Mouse (Mus musculus): ENCODE measurements at regions not wholly inside any gene's neighbourhood (a gene's known extent, or its start where the extent isn't known, plus 50 kb on each side); places are given as distances from the start of the nearest gene placed in this dataset.
"Not testable (repeated sequence)": the region's sequence is repeated elsewhere in the genome, so short reads cannot be mapped to it uniquely, and the experiment has no call there.

DNA sequence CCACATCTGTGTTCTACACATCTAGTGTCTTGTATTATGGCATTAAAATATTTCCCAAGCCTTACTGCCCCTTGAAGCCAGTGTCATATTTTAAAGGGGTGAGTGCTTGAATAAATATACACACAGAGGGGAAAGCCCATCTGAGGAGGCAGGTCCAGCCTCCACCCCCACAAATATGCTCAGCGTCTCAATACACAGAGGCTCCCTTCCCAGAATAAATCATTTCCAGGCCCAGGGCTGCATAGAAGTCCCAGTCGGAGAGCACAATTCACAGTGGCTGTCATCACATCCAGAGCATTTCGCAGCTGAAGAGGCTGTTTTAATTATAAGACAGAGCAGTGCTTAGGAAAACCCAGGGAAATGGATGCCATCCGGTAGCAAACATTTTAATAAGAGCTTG is 118.8 kb upstream of the Mpdz start:
- ATAC-seq (ENCODE audit: insufficient number of reproducible peaks, low FRiP score, low TSS enrichment, low read depth) (no peak), DNase-seq (ENCODE audit: low spot score) (peak; percentile 49)
- H3K27ac ChIP-seq (replicated peaks; ENCODE audit: low read depth, low read length) = no peak overlapping the region
- H3K27me3 ChIP-seq (ENCODE audit: control insufficient read depth, insufficient read depth, low read length) = no peaks in the 10 kb centered on the region
- H3K36me3 ChIP-seq (ENCODE audit: control insufficient read depth, insufficient read depth, low read length) = no peaks in the 10 kb centered on the region
- no peak overlapping the region for H3K4me2 ChIP-seq (ENCODE audit: low read depth, severe bottlenecking)
- no peak overlapping the region for H3K4me3 ChIP-seq (ENCODE audit: low read depth, low read length)
- H3K9ac ChIP-seq (ENCODE audit: low read length) = no peak overlapping the region
- WGBS = 12% methylated on average over 4 of the region's 4 CpGs
- peaks cover 9% of the 10 kb centered on the region; the same call in 1 of the 2 replicates for H3K4me1 ChIP-seq (ENCODE audit: control insufficient read depth, insufficient read depth, low read length)
- H3K9me3 ChIP-seq (ENCODE audit: control insufficient read depth, low read length) = no peaks in the 10 kb centered on the region

DNA sequence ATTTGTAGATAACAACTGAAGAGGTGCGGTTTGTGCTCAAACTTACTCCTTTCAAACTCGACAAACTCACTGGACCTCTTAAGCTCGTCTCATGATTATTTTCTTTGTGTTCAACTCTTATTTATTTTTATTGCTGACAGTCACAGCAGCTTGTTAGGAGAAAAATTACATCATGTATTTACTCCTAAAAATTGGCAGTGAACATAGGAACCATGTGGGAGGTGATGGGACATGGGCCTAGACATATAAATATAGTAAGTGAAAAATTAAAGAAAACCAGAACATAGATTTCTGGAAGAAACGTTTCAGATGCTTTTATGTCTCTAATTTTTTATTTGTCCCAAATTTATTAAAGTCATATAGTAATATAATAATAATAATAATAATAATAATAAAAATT is 108.2 kb upstream of the Mpdz start:
- no peak for ATAC-seq (ENCODE audit: insufficient number of reproducible peaks, low FRiP score, low TSS enrichment, low read depth)
- no peak overlapping the region for H3K9ac ChIP-seq (ENCODE audit: low read length)
- no peak overlapping the region for H3K4me2 ChIP-seq (ENCODE audit: low read depth, severe bottlenecking)
- 85% methylated on average over 4 of the region's 4 CpGs for WGBS
- H3K36me3 ChIP-seq (ENCODE audit: control insufficient read depth, insufficient read depth, low read length) = no peaks in the 10 kb centered on the region
- no peak for DNase-seq (ENCODE audit: low spot score)
- no peak overlapping the region for H3K27ac ChIP-seq (replicated peaks; ENCODE audit: low read depth, low read length)
- H3K27me3 ChIP-seq (ENCODE audit: control insufficient read depth, insufficient read depth, low read length) = no peaks in the 10 kb centered on the region
- H3K4me3 ChIP-seq (ENCODE audit: low read depth, low read length) = no peak overlapping the region
- no peaks in the 10 kb centered on the region for H3K9me3 ChIP-seq (ENCODE audit: control insufficient read depth, low read length)
- no peaks in the 10 kb centered on the region for H3K4me1 ChIP-seq (ENCODE audit: control insufficient read depth, insufficient read depth, low read length)

DNA sequence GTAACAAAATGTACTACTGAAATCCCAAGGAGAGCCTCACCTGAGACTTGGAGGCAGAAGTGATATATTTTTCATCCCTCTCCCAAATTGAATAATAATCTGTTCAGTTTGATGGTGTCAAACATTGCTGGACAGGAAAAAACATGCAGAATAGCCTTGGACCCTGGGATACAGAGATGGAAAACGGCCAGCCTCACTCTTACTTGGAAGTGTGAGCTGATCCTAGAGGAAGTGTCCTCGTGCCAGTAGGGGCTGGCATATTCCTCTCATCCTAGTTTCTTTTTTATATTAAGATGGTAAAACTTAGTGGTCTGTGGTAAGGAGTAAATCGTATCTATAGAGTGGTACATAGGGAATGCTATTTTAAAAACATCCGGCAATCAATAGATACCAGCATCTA is 107.6 kb upstream of the Mpdz start:
- Histone ChIP-seq H3K9me3 (ENCODE audit: control insufficient read depth, low read length) (no peaks in the 10 kb centered on the region), H3K27me3 (ENCODE audit: control insufficient read depth, insufficient read depth, low read length) (no peaks in the 10 kb centered on the region), H3K4me2 (ENCODE audit: low read depth, severe bottlenecking) (no peak overlapping the region), H3K36me3 (ENCODE audit: control insufficient read depth, insufficient read depth, low read length) (no peaks in the 10 kb centered on the region), H3K27ac (replicated peaks; ENCODE audit: low read depth, low read length) (no peak overlapping the region), H3K9ac (ENCODE audit: low read length) (no peak overlapping the region), H3K4me1 (ENCODE audit: control insufficient read depth, insufficient read depth, low read length) (no peaks in the 10 kb centered on the region), H3K4me3 (ENCODE audit: low read depth, low read length) (no peak overlapping the region)
- no peak for DNase-seq (ENCODE audit: low spot score)
- WGBS = 91% methylated on average over 4 of the region's 4 CpGs
- ATAC-seq (ENCODE audit: insufficient number of reproducible peaks, low FRiP score, low TSS enrichment, low read depth) = no peak

DNA sequence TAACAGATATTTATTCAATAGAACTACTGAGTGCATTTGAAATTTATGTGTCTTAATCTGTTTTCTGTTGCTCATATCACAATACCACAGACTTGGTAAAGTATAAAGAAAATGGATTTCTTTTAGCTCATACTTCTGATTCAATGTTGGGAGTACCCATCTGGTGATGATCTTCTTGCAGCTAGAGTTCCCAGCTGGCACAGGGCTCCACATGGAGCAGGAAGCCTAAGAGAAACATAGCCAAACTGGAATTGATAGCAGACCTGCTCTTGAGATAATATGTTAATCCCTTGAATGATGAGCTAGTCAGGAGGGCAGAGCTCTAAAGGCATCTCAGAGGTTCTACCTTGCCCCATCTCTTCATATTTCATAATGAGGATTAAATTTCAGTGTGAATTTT is 97.9 kb upstream of the Mpdz start:
- DNase-seq (ENCODE audit: low spot score) (no peak), ATAC-seq (ENCODE audit: insufficient number of reproducible peaks, low FRiP score, low TSS enrichment, low read depth) (no peak)
- no peak overlapping the region for H3K27ac ChIP-seq (replicated peaks; ENCODE audit: low read depth, low read length)
- no peaks in the 10 kb centered on the region for H3K27me3 ChIP-seq (ENCODE audit: control insufficient read depth, insufficient read depth, low read length)
- no peak overlapping the region for H3K4me2 ChIP-seq (ENCODE audit: low read depth, severe bottlenecking)
- no peaks in the 10 kb centered on the region for H3K9me3 ChIP-seq (ENCODE audit: control insufficient read depth, low read length)
- no peaks in the 10 kb centered on the region for H3K4me1 ChIP-seq (ENCODE audit: control insufficient read depth, insufficient read depth, low read length)
- H3K36me3 ChIP-seq (ENCODE audit: control insufficient read depth, insufficient read depth, low read length) = no peaks in the 10 kb centered on the region
- no peak overlapping the region for H3K4me3 ChIP-seq (ENCODE audit: low read depth, low read length)
- H3K9ac ChIP-seq (ENCODE audit: low read length) = no peak overlapping the region

- H3K36me3 ChIP-seq (ENCODE audit: control insufficient read depth, insufficient read depth, low read length) = no peaks in the 10 kb centered on the region
- no peak overlapping the region for H3K4me2 ChIP-seq (ENCODE audit: low read depth, severe bottlenecking)
- H3K4me3 ChIP-seq (ENCODE audit: low read depth, low read length) = no peak overlapping the region
- H3K27ac ChIP-seq (replicated peaks; ENCODE audit: low read depth, low read length) = no peak overlapping the region
- H3K9ac ChIP-seq (ENCODE audit: low read length) = no peak overlapping the region
- 91% methylated on average over 3 of the region's 3 CpGs for WGBS
- DNase-seq (ENCODE audit: low spot score) = no peak
- H3K9me3 ChIP-seq (ENCODE audit: control insufficient read depth, low read length) = no peaks in the 10 kb centered on the region
- H3K4me1 ChIP-seq (ENCODE audit: control insufficient read depth, insufficient read depth, low read length) = no peaks in the 10 kb centered on the region
- no peak for ATAC-seq (ENCODE audit: insufficient number of reproducible peaks, low FRiP score, low TSS enrichment, low read depth)
- no peaks in the 10 kb centered on the region for H3K27me3 ChIP-seq (ENCODE audit: control insufficient read depth, insufficient read depth, low read length)
Measured at GRCm38 (mm10) chr4:81539551-81539950, 96.9 kb upstream of the Mpdz start.

DNA sequence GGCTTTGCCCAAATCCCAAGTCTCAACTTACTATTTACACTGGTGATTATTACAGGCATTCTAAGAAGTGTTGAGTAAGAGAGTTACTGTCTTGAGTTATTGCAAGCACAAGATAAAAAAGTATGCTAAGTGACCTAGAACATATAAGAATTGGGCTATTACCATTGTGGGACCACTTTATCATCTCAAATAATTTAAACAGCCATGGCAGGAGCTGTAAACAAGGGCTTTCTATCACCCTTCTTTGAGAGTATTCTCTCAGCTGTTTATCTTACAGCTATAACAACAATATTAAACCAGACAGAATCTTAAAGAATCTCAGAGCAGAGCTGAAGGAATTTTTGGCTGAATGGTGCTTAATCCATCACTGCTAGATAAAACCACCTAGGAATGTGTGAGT is 94.2 kb upstream of the Mpdz start:
- DNase-seq (ENCODE audit: low spot score) = no peak
- no peaks in the 10 kb centered on the region for H3K27me3 ChIP-seq (ENCODE audit: control insufficient read depth, insufficient read depth, low read length)
- H3K4me1 ChIP-seq (ENCODE audit: control insufficient read depth, insufficient read depth, low read length) = no peaks in the 10 kb centered on the region
- no peak overlapping the region for H3K9ac ChIP-seq (ENCODE audit: low read length)
- ATAC-seq (ENCODE audit: insufficient number of reproducible peaks, low FRiP score, low TSS enrichment, low read depth) = no peak
- no peaks in the 10 kb centered on the region for H3K9me3 ChIP-seq (ENCODE audit: control insufficient read depth, low read length)
- no peak overlapping the region for H3K27ac ChIP-seq (replicated peaks; ENCODE audit: low read depth, low read length)
- H3K36me3 ChIP-seq (ENCODE audit: control insufficient read depth, insufficient read depth, low read length) = no peaks in the 10 kb centered on the region
- H3K4me3 ChIP-seq (ENCODE audit: low read depth, low read length) = no peak overlapping the region
- no peak overlapping the region for H3K4me2 ChIP-seq (ENCODE audit: low read depth, severe bottlenecking)

DNA sequence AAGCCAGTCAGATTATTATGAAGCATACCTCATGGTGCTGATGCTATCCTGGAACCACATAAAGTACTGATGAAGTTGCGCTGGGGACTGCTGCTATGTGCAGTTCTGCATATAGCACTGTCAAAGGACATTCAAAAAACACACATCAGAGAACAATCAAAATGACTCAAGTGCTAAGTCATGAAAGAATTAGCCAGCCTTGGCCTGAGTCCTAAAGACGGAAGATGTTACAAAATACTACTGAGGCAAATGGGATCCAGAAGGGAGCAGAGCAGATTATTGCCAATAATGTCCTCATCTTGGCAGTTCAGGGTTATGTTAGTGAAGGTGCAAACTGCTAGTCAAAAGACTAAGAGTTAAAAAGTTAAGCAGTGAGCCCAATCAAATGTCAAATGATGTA is 87.9 kb upstream of the Mpdz start:
- Histone ChIP-seq H3K27ac (replicated peaks; ENCODE audit: low read depth, low read length) (no peak overlapping the region), H3K4me3 (ENCODE audit: low read depth, low read length) (no peak overlapping the region), H3K27me3 (ENCODE audit: control insufficient read depth, insufficient read depth, low read length) (no peaks in the 10 kb centered on the region), H3K9ac (ENCODE audit: low read length) (no peak overlapping the region), H3K4me2 (ENCODE audit: low read depth, severe bottlenecking) (no peak overlapping the region), H3K36me3 (ENCODE audit: control insufficient read depth, insufficient read depth, low read length) (no peaks in the 10 kb centered on the region), H3K4me1 (ENCODE audit: control insufficient read depth, insufficient read depth, low read length) (no peaks in the 10 kb centered on the region), H3K9me3 (ENCODE audit: control insufficient read depth, low read length) (no peaks in the 10 kb centered on the region)
- 86% methylated on average over 2 of the region's 2 CpGs for WGBS
- no peak for ATAC-seq (ENCODE audit: insufficient number of reproducible peaks, low FRiP score, low TSS enrichment, low read depth)
- DNase-seq (ENCODE audit: low spot score) = no peak

DNA sequence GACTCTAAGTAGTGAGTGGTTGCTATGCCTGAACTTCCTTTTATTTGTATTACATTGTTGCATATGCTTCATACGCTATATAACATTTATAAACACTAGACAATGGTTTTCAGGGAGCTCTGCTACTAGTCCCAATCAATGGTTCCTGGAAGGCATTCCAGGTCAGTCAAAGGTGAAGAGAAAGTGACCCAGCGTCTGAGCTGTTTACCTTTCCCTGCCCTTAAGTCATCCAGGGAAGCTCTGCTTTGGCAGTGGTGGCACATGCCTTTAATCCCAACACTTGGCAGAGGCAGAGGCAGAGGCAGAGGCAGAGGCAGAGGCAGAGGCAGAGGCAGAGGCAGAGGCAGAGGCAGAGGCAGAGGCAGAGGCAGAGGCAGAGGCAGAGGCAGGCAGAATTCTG is 76.5 kb upstream of the Mpdz start:
- ATAC-seq (ENCODE audit: insufficient number of reproducible peaks, low FRiP score, low TSS enrichment, low read depth); H3K27ac ChIP-seq (replicated peaks; ENCODE audit: low read depth, low read length): not testable (repeated sequence)
- 69% methylated on average over 2 of the region's 2 CpGs for WGBS

DNA sequence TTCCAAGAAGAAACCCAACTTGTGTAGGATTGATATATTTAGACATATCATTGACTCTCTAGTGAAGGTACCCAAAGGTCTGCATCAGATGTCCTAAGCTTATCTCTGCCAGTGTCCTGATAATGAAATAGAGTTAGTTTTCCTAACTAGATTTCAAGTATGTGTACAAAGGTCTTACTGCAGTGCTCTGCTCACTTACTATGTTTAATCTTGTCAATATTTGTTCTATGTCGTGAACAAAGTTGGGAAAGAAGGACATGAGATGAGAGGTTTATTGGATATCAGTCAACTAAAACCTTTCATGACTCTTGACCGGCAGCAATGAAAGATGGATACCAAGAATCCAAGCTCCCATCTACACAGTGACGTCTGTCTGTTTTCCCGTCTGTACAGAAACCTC is 71.9 kb upstream of the Mpdz start:
- H3K27me3 ChIP-seq (ENCODE audit: control insufficient read depth, insufficient read depth, low read length) = no peaks in the 10 kb centered on the region
- ATAC-seq (ENCODE audit: insufficient number of reproducible peaks, low FRiP score, low TSS enrichment, low read depth) (no peak), DNase-seq (ENCODE audit: low spot score) (no peak)
- H3K4me2 ChIP-seq (ENCODE audit: low read depth, severe bottlenecking) = no peak overlapping the region
- no peak overlapping the region for H3K27ac ChIP-seq (replicated peaks; ENCODE audit: low read depth, low read length)
- no peak overlapping the region for H3K9ac ChIP-seq (ENCODE audit: low read length)
- no peaks in the 10 kb centered on the region for H3K36me3 ChIP-seq (ENCODE audit: control insufficient read depth, insufficient read depth, low read length)
- H3K4me1 ChIP-seq (ENCODE audit: control insufficient read depth, insufficient read depth, low read length) = no peaks in the 10 kb centered on the region
- WGBS = 91% methylated on average over 4 of the region's 4 CpGs
- no peaks in the 10 kb centered on the region for H3K9me3 ChIP-seq (ENCODE audit: control insufficient read depth, low read length)
- H3K4me3 ChIP-seq (ENCODE audit: low read depth, low read length) = no peak overlapping the region

More for the DNA sequence above, 76.5 kb upstream of the Mpdz start:
- not testable (repeated sequence) for H3K4me3 ChIP-seq (ENCODE audit: low read depth, low read length); H3K27me3 ChIP-seq (ENCODE audit: control insufficient read depth, insufficient read depth, low read length); H3K36me3 ChIP-seq (ENCODE audit: control insufficient read depth, insufficient read depth, low read length); H3K4me2 ChIP-seq (ENCODE audit: low read depth, severe bottlenecking); DNase-seq (ENCODE audit: low spot score); H3K4me1 ChIP-seq (ENCODE audit: control insufficient read depth, insufficient read depth, low read length); H3K9ac ChIP-seq (ENCODE audit: low read length); H3K9me3 ChIP-seq (ENCODE audit: control insufficient read depth, low read length)

Data from limb, embryonic 11.5 days (tissue).